Mouse (Mus musculus): ENCODE results near the gene Ing3. TPM values are rescaled to one million over a fixed set of nuclear protein-coding genes. Genes with fewer than 3 reads are reported as not detected.

The Ing3 gene
- total and polyA plus RNA-seq, 2 experiments from 2014 or later = 14.5 to 50.0 TPM

GRCm38 (mm10) chr6:22003959-22004543 is 54.7 kb downstream of the Ing3 start:
- ATAC-seq (ENCODE audit: low FRiP score) = no peak
- no peak for DNase-seq (ENCODE audit: low spot score)
- Histone ChIP-seq H3K9ac (replicated peaks; ENCODE audit: low read length, poor library complexity, severe bottlenecking) (no peak overlapping the region), H3K4me2 (ENCODE audit: low read depth, low read length, poor library complexity, severe bottlenecking) (no peak overlapping the region), H3K27ac (ENCODE audit: low read depth, low read length) (no peak overlapping the region), H3K36me3 (ENCODE audit: insufficient read depth, low read length) (no peaks in the 10 kb centered on the region), H3K4me1 (ENCODE audit: insufficient read depth, low read length) (no peaks in the 10 kb centered on the region), H3K9me3 (ENCODE audit: low read length) (no peaks in the 10 kb centered on the region), H3K27me3 (ENCODE audit: insufficient read depth, low read length) (no peaks in the 10 kb centered on the region), H3K4me3 (ENCODE audit: low read depth, low read length) (no peak overlapping the region)
- TF ChIP-seq CTCF (IDR thresholded peaks at IDR 0.05) = no peak
- 85% methylated on average over 10 of the region's 10 CpGs for WGBS

- Histone ChIP-seq H3K4me1 (ENCODE audit: insufficient read depth, low read length) (no peaks in the 10 kb centered on the region), H3K27ac (ENCODE audit: low read depth, low read length) (no peak overlapping the region), H3K4me2 (ENCODE audit: low read depth, low read length, poor library complexity, severe bottlenecking) (no peak overlapping the region), H3K9ac (replicated peaks; ENCODE audit: low read length, poor library complexity, severe bottlenecking) (no peak overlapping the region), H3K9me3 (ENCODE audit: low read length) (no peaks in the 10 kb centered on the region), H3K36me3 (ENCODE audit: insufficient read depth, low read length) (no peaks in the 10 kb centered on the region), H3K27me3 (ENCODE audit: insufficient read depth, low read length) (no peaks in the 10 kb centered on the region), H3K4me3 (ENCODE audit: low read depth, low read length) (no peak overlapping the region)
- no peak for TF ChIP-seq CTCF (IDR thresholded peaks at IDR 0.05)
- ATAC-seq (ENCODE audit: low FRiP score) (no peak), DNase-seq (ENCODE audit: low spot score) (no peak)
- 90% methylated on average over 7 of the region's 7 CpGs for WGBS
Measured at GRCm38 (mm10) chr6:22008346-22008745, 59.0 kb downstream of the Ing3 start.

DNA sequence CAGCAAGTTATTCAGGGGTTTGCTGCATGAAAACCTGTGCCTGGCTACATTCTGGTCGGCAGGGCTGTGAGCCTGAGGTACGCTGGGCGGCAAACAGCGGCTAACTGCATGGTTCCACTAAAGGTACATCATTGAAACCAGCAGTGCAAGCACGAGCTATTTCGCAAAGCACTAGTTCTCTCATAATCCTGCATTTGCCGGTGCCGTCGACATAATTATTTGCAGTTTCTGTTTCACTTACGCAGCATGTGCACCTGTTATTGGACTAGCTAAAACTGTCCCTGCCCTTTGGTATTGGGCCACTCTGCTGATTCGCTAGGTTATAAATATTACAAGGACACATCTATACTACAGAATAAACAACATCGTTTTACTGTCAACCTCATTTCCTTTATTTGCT is 60.9 kb downstream of the Ing3 start:
- ATAC-seq (ENCODE audit: low FRiP score) (no peak), DNase-seq (ENCODE audit: low spot score) (no peak)
- H3K4me1 ChIP-seq (ENCODE audit: insufficient read depth, low read length) = no peaks in the 10 kb centered on the region
- no peak for TF ChIP-seq CTCF (IDR thresholded peaks at IDR 0.05)
- H3K9ac ChIP-seq (replicated peaks; ENCODE audit: low read length, poor library complexity, severe bottlenecking) = no peak overlapping the region
- H3K4me3 ChIP-seq (ENCODE audit: low read depth, low read length) = no peak overlapping the region
- H3K36me3 ChIP-seq (ENCODE audit: insufficient read depth, low read length) = no peaks in the 10 kb centered on the region
- H3K9me3 ChIP-seq (ENCODE audit: low read length) = no peaks in the 10 kb centered on the region
- WGBS = 91% methylated on average over 12 of the region's 12 CpGs
- H3K27me3 ChIP-seq (ENCODE audit: insufficient read depth, low read length) = no peaks in the 10 kb centered on the region
- H3K4me2 ChIP-seq (ENCODE audit: low read depth, low read length, poor library complexity, severe bottlenecking) = no peak overlapping the region
- no peak overlapping the region for H3K27ac ChIP-seq (ENCODE audit: low read depth, low read length)

GRCm38 (mm10) chr6:22010761-22011281 is 61.5 kb downstream of the Ing3 start:
- ATAC-seq (ENCODE audit: low FRiP score) (no peak), DNase-seq (ENCODE audit: low spot score) (no peak)
- Histone ChIP-seq H3K27me3 (ENCODE audit: insufficient read depth, low read length) (no peaks in the 10 kb centered on the region), H3K27ac (ENCODE audit: low read depth, low read length) (no peak overlapping the region), H3K9me3 (ENCODE audit: low read length) (no peaks in the 10 kb centered on the region), H3K36me3 (ENCODE audit: insufficient read depth, low read length) (no peaks in the 10 kb centered on the region), H3K9ac (replicated peaks; ENCODE audit: low read length, poor library complexity, severe bottlenecking) (no peak overlapping the region), H3K4me2 (ENCODE audit: low read depth, low read length, poor library complexity, severe bottlenecking) (no peak overlapping the region), H3K4me1 (ENCODE audit: insufficient read depth, low read length) (no peaks in the 10 kb centered on the region), H3K4me3 (ENCODE audit: low read depth, low read length) (no peak overlapping the region)
- 92% methylated on average over 11 of the region's 11 CpGs for WGBS
- TF ChIP-seq CTCF (IDR thresholded peaks at IDR 0.05) = no peak

DNA sequence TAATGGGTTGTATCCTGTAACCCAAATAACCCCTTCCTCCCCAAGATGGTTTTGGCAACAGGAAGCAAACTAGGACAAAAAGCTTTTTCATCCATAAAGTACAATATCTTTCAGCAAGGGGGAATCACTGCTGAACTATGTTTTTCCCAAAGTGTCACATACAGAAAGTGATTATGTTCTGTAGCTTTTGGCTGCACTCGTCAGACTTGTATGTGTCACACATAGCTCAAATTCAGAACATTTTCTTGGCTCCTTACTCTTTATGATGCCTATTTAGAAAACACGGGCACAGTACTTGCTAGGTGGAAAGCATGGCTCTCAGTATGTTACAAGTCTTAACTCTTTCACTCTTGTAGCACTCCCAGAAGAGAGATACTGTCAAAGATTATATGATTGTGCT is 62.2 kb downstream of the Ing3 start:
- DNase-seq (ENCODE audit: low spot score) (no peak), ATAC-seq (ENCODE audit: low FRiP score) (no peak)
- WGBS = 79% methylated on average over 2 of the region's 2 CpGs
- Histone ChIP-seq H3K27me3 (ENCODE audit: insufficient read depth, low read length) (no peaks in the 10 kb centered on the region), H3K36me3 (ENCODE audit: insufficient read depth, low read length) (no peaks in the 10 kb centered on the region), H3K4me2 (ENCODE audit: low read depth, low read length, poor library complexity, severe bottlenecking) (no peak overlapping the region), H3K4me1 (ENCODE audit: insufficient read depth, low read length) (no peaks in the 10 kb centered on the region), H3K4me3 (ENCODE audit: low read depth, low read length) (no peak overlapping the region), H3K9me3 (ENCODE audit: low read length) (no peaks in the 10 kb centered on the region), H3K27ac (ENCODE audit: low read depth, low read length) (no peak overlapping the region), H3K9ac (replicated peaks; ENCODE audit: low read length, poor library complexity, severe bottlenecking) (no peak overlapping the region)
- TF ChIP-seq CTCF (IDR thresholded peaks at IDR 0.05) = no peak

DNA sequence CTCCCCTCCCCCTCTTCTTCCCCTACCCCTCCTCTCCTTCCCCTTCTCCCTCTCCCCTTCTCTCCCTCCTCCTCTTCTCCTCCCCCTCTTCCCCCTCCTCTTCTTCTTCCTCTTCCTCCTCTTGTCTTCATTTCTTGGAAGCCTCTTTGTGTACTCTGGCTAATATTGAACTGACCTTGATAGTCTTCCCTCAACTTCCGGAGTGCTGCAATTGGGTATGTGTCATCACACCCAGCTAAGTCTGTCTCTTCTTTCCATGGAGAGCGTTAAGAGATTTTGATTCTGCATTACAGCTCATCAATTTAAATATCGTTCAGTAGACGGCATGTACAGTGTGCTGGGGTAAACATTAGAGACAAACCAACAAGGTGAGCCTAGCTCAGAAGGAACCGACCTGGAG is 62.7 kb downstream of the Ing3 start:
- H3K9ac ChIP-seq (replicated peaks; ENCODE audit: low read length, poor library complexity, severe bottlenecking) = no peak overlapping the region
- H3K4me3 ChIP-seq (ENCODE audit: low read depth, low read length) = no peak overlapping the region
- H3K9me3 ChIP-seq (ENCODE audit: low read length) = no peaks in the 10 kb centered on the region
- no peaks in the 10 kb centered on the region for H3K36me3 ChIP-seq (ENCODE audit: insufficient read depth, low read length)
- WGBS = 85% methylated on average over 5 of the region's 5 CpGs
- DNase-seq (ENCODE audit: low spot score) = no peak
- ATAC-seq (ENCODE audit: low FRiP score) = no peak
- no peak for TF ChIP-seq CTCF (IDR thresholded peaks at IDR 0.05)
- no peaks in the 10 kb centered on the region for H3K4me1 ChIP-seq (ENCODE audit: insufficient read depth, low read length)
- H3K27ac ChIP-seq (ENCODE audit: low read depth, low read length) = no peak overlapping the region
- H3K4me2 ChIP-seq (ENCODE audit: low read depth, low read length, poor library complexity, severe bottlenecking) = no peak overlapping the region
- H3K27me3 ChIP-seq (ENCODE audit: insufficient read depth, low read length) = no peaks in the 10 kb centered on the region

All from midbrain, postnatal 0 days (tissue).